Mouse (Mus musculus) MEL (cell line): ENCODE data around the gene Rtn4rl1. TPM values are rescaled to one million over a fixed set of nuclear protein-coding genes. Genes with fewer than 3 reads are reported as not detected.

Experiments
- DNase-seq: peaks from one replicate; pipeline ENCODE4 v3.0.0; 2011; ENCODE audit warnings: low read depth, low spot score
- H3K27ac ChIP-seq: 2 replicates; pipeline ENCODE4 v1.5.1; 2012; ENCODE audit warnings: low read depth, mild to moderate bottlenecking, control low read depth, low read length, moderate library complexity; ENCODE audit not compliant: control insufficient read depth
- H3K27me3 ChIP-seq, 2 experiments: fragments of 150-350 bp in 1 of 2; sonication (generic) in 1 of 2; 2 replicates each; pipeline ENCODE4 v1.6.1; 2012; ENCODE audit warnings: low read length in 2 of 2, mild to moderate bottlenecking in 2 of 2, improper control_type of control experiment in 1 of 2, moderate library complexity in 1 of 2; ENCODE audit not compliant: insufficient read depth in 2 of 2, control insufficient read depth in 1 of 2
- H3K36me3 ChIP-seq, 2 experiments: 2 replicates each; pipeline ENCODE4 v1.6.1; 2012 to 2014; ENCODE audit warnings: low read length in 2 of 2, improper control_type of control experiment in 1 of 2, inconsistent platforms in 1 of 2, mild to moderate bottlenecking in 1 of 2; ENCODE audit not compliant: insufficient read depth in 2 of 2, control insufficient read depth in 1 of 2
- H3K4me1 ChIP-seq, 2 experiments: fragments of 150-350 bp in 1 of 2; sonication (generic) in 1 of 2; 2 replicates each; pipeline ENCODE4 v1.6.1; 2012; ENCODE audit warnings: low read length in 2 of 2, improper control_type of control experiment in 1 of 2, mild to moderate bottlenecking in 1 of 2; ENCODE audit not compliant: insufficient read depth in 2 of 2, control insufficient read depth in 1 of 2
- H3K4me3 ChIP-seq, 2 experiments: fragments of 150-350 bp in 1 of 2; sonication (generic) in 1 of 2; 2 replicates each; pipeline ENCODE4 v1.5.1; 2012; ENCODE audit warnings: low read depth in 2 of 2, low read length in 2 of 2, mild to moderate bottlenecking in 2 of 2, moderate library complexity in 2 of 2, control low read depth in 1 of 2, improper control_type of control experiment in 1 of 2; ENCODE audit not compliant: control insufficient read depth in 1 of 2, insufficient read depth in 1 of 2
- H3K79me2 ChIP-seq: 2 replicates; pipeline ENCODE4 v1.6.1; 2012; ENCODE audit warnings: mild to moderate bottlenecking, low read length, moderate library complexity; ENCODE audit not compliant: control insufficient read depth, poor library complexity, insufficient read depth
- H3K9ac ChIP-seq: 2 replicates; pipeline ENCODE4 v1.6.1; 2012; ENCODE audit warnings: low read depth, mild to moderate bottlenecking, control low read depth, low read length, moderate library complexity; ENCODE audit not compliant: control insufficient read depth, poor library complexity, severe bottlenecking
- H3K9me3 ChIP-seq: fragments of 150-350 bp; sonication (generic); replicated peaks from 2 replicates; pipeline ENCODE4 v1.6.1; 2012; ENCODE audit warnings: mild to moderate bottlenecking, low read length, improper control_type of control experiment, moderate library complexity; ENCODE audit not compliant: insufficient read depth
- BHLHE40 ChIP-seq: IDR thresholded peaks from 2 replicates; pipeline ENCODE4 v1.6.1; 2012; ENCODE audit warnings: low read depth, mild to moderate bottlenecking, inconsistent platforms, low read length, improper control_type of control experiment, borderline replicate concordance
- CHD1 ChIP-seq: IDR thresholded peaks from 2 replicates; pipeline ENCODE4 v1.6.1; 2012; ENCODE audit warnings: low read depth, mild to moderate bottlenecking, inconsistent platforms, low read length, improper control_type of control experiment
- ELF1 ChIP-seq: IDR thresholded peaks from 2 replicates; pipeline ENCODE4 v1.6.1; 2014; ENCODE audit warnings: low read depth, mild to moderate bottlenecking, inconsistent platforms, low read length, improper control_type of control experiment, moderate library complexity
- EP300 ChIP-seq, 2 experiments: IDR thresholded peaks; 2 replicates each; pipeline ENCODE4 v1.6.1; 2011; ENCODE audit warnings: improper control_type of control experiment in 2 of 2, low read length in 2 of 2, low read depth in 1 of 2, mild to moderate bottlenecking in 1 of 2
- ETS1 ChIP-seq: IDR thresholded peaks from 2 replicates; pipeline ENCODE4 v1.6.1; 2012; ENCODE audit warnings: low read depth, mild to moderate bottlenecking, inconsistent platforms, low read length, improper control_type of control experiment, moderate library complexity
- GATA1 ChIP-seq: IDR thresholded peaks from 2 replicates; pipeline ENCODE4 v1.6.1; 2011; ENCODE audit warnings: low read depth, low read length, improper control_type of control experiment
- HCFC1 ChIP-seq: IDR thresholded peaks from 2 replicates; pipeline ENCODE4 v1.6.1; 2012; ENCODE audit warnings: low read depth, mild to moderate bottlenecking, inconsistent platforms, low read length, improper control_type of control experiment, moderate library complexity
- KAT2A ChIP-seq: conservative IDR thresholded peaks from 2 replicates; pipeline ENCODE4 v1.6.1; 2012; ENCODE audit warnings: low read depth, low read length, improper control_type of control experiment, inconsistent platforms
- MAX ChIP-seq: IDR thresholded peaks from 2 replicates; pipeline ENCODE4 v1.6.1; 2011; ENCODE audit warnings: low read length, improper control_type of control experiment
- MAZ ChIP-seq: IDR thresholded peaks from 2 replicates; pipeline ENCODE4 v1.6.1; 2012; ENCODE audit warnings: low read depth, mild to moderate bottlenecking, inconsistent platforms, low read length, improper control_type of control experiment
- MXI1 ChIP-seq: IDR thresholded peaks from 2 replicates; pipeline ENCODE4 v1.6.1; 2011; ENCODE audit warnings: mild to moderate bottlenecking, low read depth, low read length, improper control_type of control experiment
- MYB ChIP-seq: IDR thresholded peaks from 2 replicates; pipeline ENCODE4 v1.6.1; 2011; ENCODE audit warnings: mild to moderate bottlenecking, low read depth, low read length, improper control_type of control experiment
- MYC ChIP-seq: IDR thresholded peaks from 2 replicates; pipeline ENCODE4 v1.6.1; 2011; ENCODE audit warnings: low read depth, mild to moderate bottlenecking, low read length, improper control_type of control experiment, moderate library complexity
- NELFE ChIP-seq: IDR thresholded peaks from 2 replicates; pipeline ENCODE4 v1.6.1; 2011; ENCODE audit warnings: low read depth, low read length, improper control_type of control experiment
- POLR2A ChIP-seq, 2 experiments: IDR thresholded peaks; 2 replicates each; pipeline ENCODE4 v1.6.1; 2011 to 2012; ENCODE audit warnings: low read length in 2 of 2, mild to moderate bottlenecking in 2 of 2, control low read depth in 1 of 2, improper control_type of control experiment in 1 of 2, low read depth in 1 of 2, moderate library complexity in 1 of 2; ENCODE audit not compliant: control insufficient read depth in 1 of 2, insufficient read depth in 1 of 2, poor library complexity in 1 of 2
- RCOR1 ChIP-seq: IDR thresholded peaks from 2 replicates; pipeline ENCODE4 v1.6.1; 2012; ENCODE audit warnings: low read depth, mild to moderate bottlenecking, inconsistent platforms, low read length, improper control_type of control experiment
- SIN3A ChIP-seq: IDR thresholded peaks from 2 replicates; pipeline ENCODE4 v1.6.1; 2012; ENCODE audit warnings: low read length, improper control_type of control experiment, inconsistent platforms
- SMC3 ChIP-seq: IDR thresholded peaks from 2 replicates; pipeline ENCODE4 v1.6.1; 2011; ENCODE audit warnings: low read depth, low read length, improper control_type of control experiment
- TAL1 ChIP-seq: IDR thresholded peaks from 2 replicates; pipeline ENCODE4 v1.6.1; 2012; ENCODE audit warnings: mild to moderate bottlenecking, inconsistent platforms, low read length, moderate library complexity, mixed read lengths
- TBP ChIP-seq: IDR thresholded peaks from 2 replicates; pipeline ENCODE4 v1.8.0; 2011; ENCODE audit warnings: low read depth, low read length, improper control_type of control experiment
- TCF12 ChIP-seq: IDR thresholded peaks from 2 replicates; pipeline ENCODE4 v1.6.1; 2014; ENCODE audit warnings: low read depth, mild to moderate bottlenecking, inconsistent platforms, low read length, improper control_type of control experiment, moderate library complexity
- UBTF ChIP-seq: IDR thresholded peaks from 2 replicates; pipeline ENCODE4 v1.6.1; 2012; ENCODE audit warnings: low read depth, mild to moderate bottlenecking, inconsistent platforms, low read length, improper control_type of control experiment, moderate library complexity, borderline replicate concordance; ENCODE audit not compliant: insufficient read depth
- USF1 ChIP-seq: IDR thresholded peaks from 2 replicates; pipeline ENCODE4 v1.6.1; 2014; ENCODE audit warnings: low read depth, mild to moderate bottlenecking, inconsistent platforms, low read length, improper control_type of control experiment, moderate library complexity
- ZKSCAN1 ChIP-seq: IDR thresholded peaks from 2 replicates; pipeline ENCODE4 v1.6.1; 2012; ENCODE audit warnings: low read depth, mild to moderate bottlenecking, inconsistent platforms, low read length, improper control_type of control experiment, moderate library complexity
- ZMIZ1 ChIP-seq: IDR thresholded peaks from 2 replicates; pipeline ENCODE4 v1.6.1; 2012; ENCODE audit warnings: low read depth, mild to moderate bottlenecking, inconsistent platforms, low read length, improper control_type of control experiment, moderate library complexity
- ZNF384 ChIP-seq: IDR thresholded peaks from 2 replicates; pipeline ENCODE4 v1.6.1; 2012; ENCODE audit warnings: low read depth, mild to moderate bottlenecking, inconsistent platforms, low read length, improper control_type of control experiment
- polyA plus RNA-seq, 2 experiments: library from polyadenylated mRNA; stranded (reverse) in 1 of 2; unstranded in 1 of 2; fragments of >175 nt in 1 of 2; fragments of >200 nt in 1 of 2; gene quantifications; 2 replicates each; pipeline versions ENCODE4 v1.2.1 to v1.2.4; 2012; ENCODE audit warnings: low replicate concordance in 2 of 2, low read depth in 1 of 2; ENCODE audit not compliant: insufficient read length in 2 of 2, insufficient read depth in 1 of 2, missing spikeins in 1 of 2
- total RNA-seq: library from RNA; depleted of rRNA; stranded (reverse); fragments of 300-350 nt; gene quantifications from 2 replicates; pipeline ENCODE4 v1.2.3, GENCODE M21; 2012

The Rtn4rl1 gene
- total and polyA plus RNA-seq, 3 experiments: 0.35 to 2.6 TPM; not detected in 1

- no peak overlapping the region for H3K9ac ChIP-seq
- no peaks in the 10 kb centered on the region for H3K27me3 ChIP-seq
- peaks cover 0 to 10% of the 10 kb centered on the region in 2 experiments; a peak in 2 of 4 replicates for H3K36me3 ChIP-seq
- no peaks in the 10 kb centered on the region for H3K9me3 ChIP-seq
- no peak overlapping the region for H3K4me3 ChIP-seq
- DNase-seq: peak; percentile 29
- H3K79me2 ChIP-seq: no peaks in the 10 kb centered on the region
- H3K27ac ChIP-seq: no peak overlapping the region
- H3K4me1 ChIP-seq: peaks cover 6 to 11% of the 10 kb centered on the region in 2 experiments; a peak in 3 of 4 replicates
- no peak for TF ChIP-seq MAZ
- TF ChIP-seq ZNF384: no peak
- TF ChIP-seq ZMIZ1: no peak
- TF ChIP-seq KAT2A: no peak
- no peak for TF ChIP-seq NELFE
- TF ChIP-seq RCOR1: no peak
- TF ChIP-seq GATA1: no peak
- no peak for TF ChIP-seq ZKSCAN1
- no peak for TF ChIP-seq POLR2A (IDR thresholded peaks at IDR 0.05; ENCODE audit: control insufficient read depth in 1 of 2, insufficient read depth in 1 of 2, low read depth in 1 of 2, low read length in 2 of 2, poor library complexity in 1 of 2)
- no peak for TF ChIP-seq MAX
- TF ChIP-seq ETS1: no peak
- TF ChIP-seq BHLHE40: no peak
- TF ChIP-seq EP300 (IDR thresholded peaks at IDR 0.05; ENCODE audit: low read depth in 1 of 2, low read length in 2 of 2): no peak
- no peak for TF ChIP-seq SIN3A
- TF ChIP-seq ELF1: no peak
- TF ChIP-seq MXI1: no peak
Observed at GRCm38 (mm10) chr11:75255330-75255729, 61.7 kb downstream of the Rtn4rl1 start.

- Histone ChIP-seq H3K9me3 (no peaks in the 10 kb centered on the region), H3K79me2 (no peaks in the 10 kb centered on the region), H3K4me1 (peaks cover 6 to 11% of the 10 kb centered on the region in 2 experiments; a peak in 3 of 4 replicates), H3K27me3 (no peaks in the 10 kb centered on the region), H3K4me3 (no peak overlapping the region), H3K36me3 (peaks cover 0 to 10% of the 10 kb centered on the region in 2 experiments; a peak in 2 of 4 replicates), H3K27ac (no peak overlapping the region), H3K9ac (no peak overlapping the region)
- TF ChIP-seq MYC: no peak
- TF ChIP-seq USF1: no peak
- no peak for TF ChIP-seq ZNF384
- TF ChIP-seq CHD1: no peak
- no peak for TF ChIP-seq ZKSCAN1
- TF ChIP-seq TCF12: no peak
- no peak for TF ChIP-seq TBP
- TF ChIP-seq MYB: no peak
- TF ChIP-seq SMC3: no peak
- no peak for TF ChIP-seq TAL1
- no peak for TF ChIP-seq SIN3A
- no peak for TF ChIP-seq MXI1
- TF ChIP-seq HCFC1: no peak
- TF ChIP-seq UBTF: no peak
- no peak for TF ChIP-seq EP300 (IDR thresholded peaks at IDR 0.05; ENCODE audit: low read depth in 1 of 2, low read length in 2 of 2)
- no peak for DNase-seq
Observed at GRCm38 (mm10) chr11:75257056-75257648, 63.6 kb downstream of the Rtn4rl1 start.
